Mouse (Mus musculus): ENCODE measurements around the gene Fkbpl. TPM values are rescaled to one million over a fixed set of nuclear protein-coding genes. Genes with fewer than 3 reads are reported as not detected.
A peak's percentile ranks its signal among the peaks of the same experiment; 100 is the strongest.

Gene Fkbpl
- total and polyA plus RNA-seq, 3 experiments: 5.5 to 8.2 (median 6.2) TPM

DNA sequence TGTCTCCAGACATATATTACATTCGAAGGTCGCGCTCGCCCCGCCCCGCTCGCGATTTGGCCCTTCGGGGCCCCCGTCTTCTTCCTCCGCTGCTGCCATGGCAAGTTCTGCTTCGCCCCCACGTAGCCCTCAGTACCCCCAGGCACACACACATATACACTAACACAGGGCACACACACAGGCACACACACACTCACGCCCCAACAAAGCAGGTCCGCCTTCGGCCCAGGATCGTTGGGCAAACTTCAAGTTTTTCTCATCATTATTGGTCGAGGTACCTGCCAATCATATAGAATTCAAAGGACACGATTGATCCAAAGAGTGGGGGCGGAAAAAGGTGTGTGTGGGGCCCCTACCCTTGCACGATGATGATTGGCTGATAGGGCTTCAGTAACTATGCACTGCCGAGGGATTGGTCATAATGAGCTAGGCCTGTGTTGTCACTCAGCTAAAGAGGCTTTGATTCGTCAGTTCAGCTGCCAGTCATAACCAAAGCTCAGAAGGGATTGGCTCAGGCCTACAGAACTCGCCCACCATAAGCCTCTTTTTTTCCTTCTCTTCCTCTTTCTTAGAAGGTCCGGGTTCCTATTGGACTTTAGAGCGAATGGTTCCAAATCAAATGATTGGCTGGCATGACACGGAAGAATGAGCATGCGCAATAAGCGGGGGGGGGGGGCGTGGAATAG lies 41.0 kb upstream of the Fkbpl start, which contains the start of gene Rnf5 (continued):
- TF ChIP-seq ZMIZ1 (IDR thresholded peaks at IDR 0.05; ENCODE audit: low read depth, low read length) (no peak), MXI1 (IDR thresholded peaks at IDR 0.05; ENCODE audit: low read depth, low read length) (peak; percentile 80), NRF1 (IDR thresholded peaks at IDR 0.05; ENCODE audit: low read depth, low read length) (peak; percentile 79), SMC3 (IDR thresholded peaks at IDR 0.05; ENCODE audit: low read depth, low read length) (no peak), RCOR1 (conservative IDR thresholded peaks at IDR 0.05; ENCODE audit: low read depth, low read length) (no peak), USF2 (conservative IDR thresholded peaks at IDR 0.05; ENCODE audit: low read depth, low read length) (no peak), POLR2AphosphoS2 (IDR thresholded peaks at IDR 0.05; ENCODE audit: low read depth, low read length) (no peak), ZNF384 (IDR thresholded peaks at IDR 0.05; ENCODE audit: low read depth, low read length) (peak; percentile 97), TCF12 (IDR thresholded peaks at IDR 0.05; ENCODE audit: low read depth, low read length) (peak; percentile 48), ZC3H11A (IDR thresholded peaks at IDR 0.05; ENCODE audit: low read depth, low read length) (no peak)

DNA sequence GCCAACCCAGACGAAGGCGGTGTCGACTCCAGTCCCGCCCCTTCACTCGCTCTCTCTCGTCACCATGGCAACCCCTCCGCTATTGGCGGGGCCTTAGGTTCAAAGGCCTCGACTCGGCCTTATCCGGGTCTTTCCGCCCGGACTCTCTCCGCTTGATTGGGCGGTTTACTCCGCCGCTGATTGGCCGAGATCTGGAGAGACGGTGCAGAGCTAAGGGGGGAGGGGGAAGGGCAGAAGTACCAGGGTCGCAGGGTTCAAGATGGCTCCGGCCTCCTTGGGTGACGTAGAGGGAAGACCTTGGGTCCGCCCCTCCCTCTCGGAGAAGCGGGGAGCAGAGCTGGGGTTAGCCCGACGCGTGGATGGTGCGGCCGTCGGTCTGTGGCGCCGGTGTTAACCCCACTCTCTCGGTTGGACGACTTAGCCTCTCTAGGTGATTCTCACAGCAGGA lies 40.5 kb upstream of the Fkbpl start, which contains the start of gene Agpat1:
Gene Agpat1 (plus strand): TSS at position 202 of the 448 bp plus-strand sequence.
- H3K4me2 ChIP-seq (ENCODE audit: insufficient read depth, low read depth, poor library complexity, severe bottlenecking): peak within 1 kb of the TSS; percentile 86
- peaks cover 12% of the 10 kb centered on the region for H3K79me2 ChIP-seq (replicated peaks; ENCODE audit: control insufficient read depth, extremely low read depth, insufficient read depth, poor library complexity, severe bottlenecking)
- dilution Hi-C loops (cut with MboI; ENCODE audit: extremely low pct_ligation_motif_present, extremely low pct_unique_long_range_greater_than_20kb, low sequenced_read_pairs) (no loop called here), in situ Hi-C loops (cut with MboI; ENCODE audit: low pct_ligation_motif_present, low pct_unique_long_range_greater_than_20kb, low sequenced_read_pairs) (no loop called here)
- H3K9ac ChIP-seq (ENCODE audit: insufficient read depth, low read depth): peak within 1 kb of the TSS; percentile 91
- H3K36me3 ChIP-seq (replicated peaks in 1 of 2; ENCODE audit: control insufficient read depth in 1 of 2, insufficient read depth in 1 of 2, low read length in 1 of 2): peaks cover 15 to 45% of the 10 kb centered on the region in 2 experiments
- TF ChIP-seq ZMIZ1 (IDR thresholded peaks at IDR 0.05; ENCODE audit: low read depth, low read length) (0 out of 2 replicates have a peak, but pooled peaks have one; percentile 19), MAZ (IDR thresholded peaks at IDR 0.05; ENCODE audit: low read depth, low read length) (peak; percentile 21; the same call in 1 of the 2 replicates), MXI1 (IDR thresholded peaks at IDR 0.05; ENCODE audit: low read depth, low read length) (peak; percentile 34), TCF12 (IDR thresholded peaks at IDR 0.05; ENCODE audit: low read depth, low read length) (peak; percentile 87), POLR2A (IDR thresholded peaks at IDR 0.05; ENCODE audit: low read depth, low read length) (peak; percentile 92), MEF2A (IDR thresholded peaks at IDR 0.05; ENCODE audit: borderline replicate concordance, low read depth, low read length) (peak; percentile 47; the same call in 1 of the 2 replicates), USF2 (conservative IDR thresholded peaks at IDR 0.05; ENCODE audit: low read depth, low read length) (no peak), NELFE (IDR thresholded peaks at IDR 0.05; ENCODE audit: low read depth, low read length) (peak; percentile 80), TBP (conservative IDR thresholded peaks at IDR 0.05; ENCODE audit: low read depth, low read length) (peak; percentile 69; the same call in 1 of the 2 replicates), UBTF (IDR thresholded peaks at IDR 0.05; ENCODE audit: low read depth, low read length) (no peak)
- DNase-seq (ENCODE audit: extremely low read depth): peak; percentile 99
- peaks cover 12 to 39% of the 10 kb centered on the region in 2 experiments for H3K4me1 ChIP-seq (ENCODE audit: control insufficient read depth in 1 of 2, insufficient read depth in 2 of 2)
- H3K27ac ChIP-seq (ENCODE audit: insufficient read depth, low read depth): peak within 1 kb of the TSS; percentile 49
- no peaks in the 10 kb centered on the region for H3K27me3 ChIP-seq (replicated peaks)
- no peaks in the 10 kb centered on the region for H3K9me3 ChIP-seq (replicated peaks; ENCODE audit: low read length)
- peak within 1 kb of the TSS; percentile 75 to 97 (median 82) for H3K4me3 ChIP-seq (replicated peaks in 1 of 3; ENCODE audit: low read depth in 2 of 3, low read length in 2 of 3, poor library complexity in 1 of 3)

Data from CH12.LX (cell line).